Mouse (Mus musculus): Measurements from ENCODE around the gene Dnajc16. TPM values are rescaled to one million over a fixed set of nuclear protein-coding genes. Genes with fewer than 3 reads are reported as not detected.
A peak's percentile ranks its signal among the peaks of the same experiment; 100 is the strongest.

Dnajc16 gene
- polyA plus RNA-seq (2016; fragmentation: Nextera tagmentation; extraction: Ambion mirVana) = 6.3 and 7.2 TPM in 2 replicates

DNA sequence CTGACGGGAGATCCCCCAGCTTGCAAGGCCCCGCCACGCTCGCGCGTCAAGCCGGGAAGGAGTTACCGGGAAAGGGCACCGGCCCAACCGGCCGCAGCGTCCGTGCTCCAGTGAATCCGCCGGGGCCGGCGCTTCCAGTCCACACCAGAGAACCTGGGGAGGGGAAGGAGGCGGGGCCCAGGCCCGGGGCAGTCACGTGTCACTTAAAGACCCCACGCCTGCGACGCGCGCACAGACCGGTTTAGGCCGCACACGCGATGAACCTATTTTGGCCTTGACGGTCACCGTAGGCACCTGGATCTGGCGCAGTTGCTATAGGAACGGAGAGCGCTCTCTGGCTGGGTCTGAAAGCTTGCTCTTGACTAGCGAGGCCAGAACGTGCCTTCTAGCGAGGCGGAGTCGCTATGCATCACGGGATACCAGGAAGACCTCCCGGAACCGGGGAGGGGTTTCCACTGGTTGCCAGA, at the start of gene Dnajc16:
Gene Dnajc16 (minus strand): TSS at position 408 of the 467 bp plus-strand sequence.
- Histone ChIP-seq H3K27ac (peak within 1 kb of the TSS; percentile 81), H3K4me3 (peak within 1 kb of the TSS; percentile 95), H3K4me2 (replicated peaks) (peak within 1 kb of the TSS; percentile 86), H3K4me1 (peaks cover 19% of the 10 kb centered on the region), H3K9ac (peak within 1 kb of the TSS; percentile 97), H3K9me3 (replicated peaks) (no peaks in the 10 kb centered on the region), H3K36me3 (peaks cover 9% of the 10 kb centered on the region; the same call in 1 of the 2 replicates), H3K27me3 (no peaks in the 10 kb centered on the region)
- peak; percentile 91 for ATAC-seq (ENCODE audit: low FRiP score)
- under 1% methylated on average over 42 of the region's 42 CpGs for WGBS

DNA sequence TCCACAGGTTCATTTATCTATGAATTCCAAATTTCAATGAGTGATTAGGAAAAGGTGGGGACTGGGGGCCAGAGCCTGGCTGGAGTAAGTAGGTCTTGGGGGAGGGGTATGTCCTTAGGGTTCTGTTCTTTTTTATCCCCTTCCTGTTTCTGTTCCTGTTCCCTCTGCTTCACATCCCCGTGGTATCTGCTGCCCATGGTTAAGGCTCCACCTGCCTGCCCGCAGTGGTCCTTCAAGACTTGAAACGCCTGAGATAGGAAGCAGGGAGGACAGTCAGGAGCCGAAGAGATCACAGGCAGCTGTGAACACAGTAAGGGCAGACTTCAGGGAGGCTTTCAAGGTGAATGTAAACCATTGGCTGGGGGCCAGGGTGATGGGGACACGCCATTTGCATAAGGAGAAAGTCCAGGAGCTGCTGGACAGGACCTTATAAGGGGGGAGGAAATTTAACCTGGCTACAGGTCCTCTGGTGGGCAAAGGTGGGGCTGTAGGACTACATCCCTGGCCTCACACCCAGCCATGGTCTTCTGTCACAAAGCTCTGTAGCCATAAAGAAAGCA, 43.9 kb upstream of the Dnajc16 start:
- no peaks in the 10 kb centered on the region for H3K36me3 ChIP-seq
- H3K9ac ChIP-seq = no peak overlapping the region
- H3K4me3 ChIP-seq = no peak overlapping the region
- H3K4me2 ChIP-seq (replicated peaks) = no peak overlapping the region
- ATAC-seq (ENCODE audit: low FRiP score) = no peak
- WGBS = 69% methylated on average over 5 of the region's 5 CpGs
- no peaks in the 10 kb centered on the region for H3K9me3 ChIP-seq (replicated peaks)
- H3K27ac ChIP-seq = no peak overlapping the region
- no peaks in the 10 kb centered on the region for H3K4me1 ChIP-seq
- H3K27me3 ChIP-seq = no peaks in the 10 kb centered on the region

DNA sequence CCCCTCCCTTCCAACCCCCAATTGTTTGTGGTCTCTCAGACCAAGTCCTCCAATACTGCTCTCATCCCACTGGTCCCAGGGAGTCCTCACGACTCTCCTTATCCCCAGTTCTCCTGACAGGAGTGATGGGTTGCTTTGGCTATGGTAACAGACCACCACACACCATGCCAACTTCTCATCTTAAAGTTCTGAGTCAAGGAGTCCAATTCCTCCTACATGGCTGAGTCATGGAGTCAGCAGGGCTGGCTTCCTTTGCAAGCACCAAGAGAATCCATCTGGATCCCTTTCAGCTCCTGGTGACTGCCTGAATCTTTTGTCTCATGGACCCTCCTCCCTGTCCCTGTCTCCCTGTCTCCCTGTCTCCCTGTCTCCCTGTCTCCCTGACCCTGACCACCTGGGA, 43.2 kb upstream of the Dnajc16 start:
- no peak overlapping the region for H3K4me3 ChIP-seq
- no peak overlapping the region for H3K27ac ChIP-seq
- no peak overlapping the region for H3K9ac ChIP-seq
- H3K27me3 ChIP-seq = no peaks in the 10 kb centered on the region
- H3K36me3 ChIP-seq = no peaks in the 10 kb centered on the region
- no peaks in the 10 kb centered on the region for H3K4me1 ChIP-seq
- H3K9me3 ChIP-seq (replicated peaks) = no peaks in the 10 kb centered on the region
- no peak overlapping the region for H3K4me2 ChIP-seq (replicated peaks)
- 43% methylated on average over 1 of the region's 1 CpGs for WGBS
- no peak for ATAC-seq (ENCODE audit: low FRiP score)

DNA sequence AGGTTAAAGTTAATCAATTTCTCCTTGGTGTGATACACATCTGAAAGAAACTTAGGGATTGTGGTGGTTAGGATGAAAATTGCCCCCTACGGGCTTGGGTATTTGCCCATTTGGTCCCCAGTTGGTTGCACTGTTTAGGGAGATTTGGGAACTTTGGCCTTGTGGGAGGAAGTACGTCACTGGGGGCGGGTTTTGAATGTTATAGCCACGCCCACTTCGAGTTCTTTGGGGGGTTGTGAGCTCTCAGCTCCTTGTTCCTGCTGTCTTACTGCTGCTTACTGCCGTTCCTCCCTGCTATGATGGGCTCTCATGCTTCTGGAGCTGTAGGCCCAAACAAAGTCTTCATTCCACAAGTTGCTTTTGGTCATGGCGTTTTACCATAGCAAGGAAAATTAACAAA, 40.6 kb upstream of the Dnajc16 start:
- no peaks in the 10 kb centered on the region for H3K27me3 ChIP-seq
- no peaks in the 10 kb centered on the region for H3K36me3 ChIP-seq

DNA sequence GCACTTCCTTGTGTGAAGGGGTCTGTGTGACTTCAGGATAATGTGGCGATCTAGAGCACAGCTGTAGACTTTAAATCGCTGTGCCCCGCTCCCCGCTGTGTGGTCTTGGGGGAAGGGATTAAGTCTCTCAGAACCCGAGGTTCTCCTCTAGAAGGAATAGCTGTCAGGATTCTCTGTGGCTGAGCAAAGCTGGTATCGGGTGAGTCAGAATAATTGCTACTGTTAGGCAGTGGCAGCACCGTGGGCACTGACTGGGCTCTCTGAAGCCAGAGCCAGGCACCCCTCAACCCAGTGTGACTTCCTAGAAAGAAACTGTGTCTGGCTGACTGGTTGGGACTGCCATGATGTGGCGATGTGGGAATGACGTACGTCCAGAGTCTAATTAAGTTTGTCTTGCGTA, 39.6 kb upstream of the Dnajc16 start:
- no peaks in the 10 kb centered on the region for H3K27me3 ChIP-seq
- H3K9ac ChIP-seq = no peak overlapping the region

More for the DNA sequence above, 40.6 kb upstream of the Dnajc16 start:
- no peak overlapping the region for H3K9ac ChIP-seq
- no peaks in the 10 kb centered on the region for H3K9me3 ChIP-seq (replicated peaks)
- no peaks in the 10 kb centered on the region for H3K4me1 ChIP-seq
- H3K4me3 ChIP-seq = no peak overlapping the region
- WGBS = 84% methylated on average over 7 of the region's 7 CpGs
- no peak overlapping the region for H3K27ac ChIP-seq
- no peak for ATAC-seq (ENCODE audit: low FRiP score)
- H3K4me2 ChIP-seq (replicated peaks) = no peak overlapping the region

DNA sequence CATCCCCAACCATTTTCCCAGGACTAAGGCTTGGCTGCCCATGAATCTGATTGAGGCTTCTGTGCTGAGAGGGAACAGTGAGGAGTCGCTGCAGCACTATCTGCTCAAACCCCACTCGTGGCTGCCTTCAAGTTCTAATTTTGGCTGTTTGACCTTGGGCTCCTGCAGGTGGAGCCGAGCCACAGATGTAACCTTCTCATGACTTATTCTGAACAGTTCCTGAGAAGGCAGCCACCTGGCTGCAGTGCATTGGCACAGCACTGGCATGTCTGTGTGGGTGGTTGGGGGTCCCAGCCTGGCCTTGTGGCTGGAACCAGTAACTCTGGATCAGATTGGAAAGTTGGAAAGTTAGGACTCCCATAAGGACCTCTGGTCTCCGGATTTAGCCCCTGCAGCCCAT, 37.4 kb upstream of the Dnajc16 start:
- H3K9me3 ChIP-seq (replicated peaks) = no peaks in the 10 kb centered on the region
- ATAC-seq (ENCODE audit: low FRiP score) = no peak
- H3K4me3 ChIP-seq = no peak overlapping the region
- no peaks in the 10 kb centered on the region for H3K27me3 ChIP-seq
- no peaks in the 10 kb centered on the region for H3K4me1 ChIP-seq
- no peak overlapping the region for H3K9ac ChIP-seq
- H3K4me2 ChIP-seq (replicated peaks) = no peak overlapping the region
- H3K36me3 ChIP-seq = no peaks in the 10 kb centered on the region
- no peak overlapping the region for H3K27ac ChIP-seq
- 77% methylated on average over 4 of the region's 4 CpGs for WGBS

More for the DNA sequence above, 39.6 kb upstream of the Dnajc16 start:
- Histone ChIP-seq H3K4me3 (no peak overlapping the region), H3K36me3 (no peaks in the 10 kb centered on the region), H3K4me2 (replicated peaks) (no peak overlapping the region), H3K4me1 (no peaks in the 10 kb centered on the region), H3K27ac (no peak overlapping the region; the same call in 1 of the 2 replicates), H3K9me3 (replicated peaks) (no peaks in the 10 kb centered on the region)
- WGBS = 58% methylated on average over 11 of the region's 11 CpGs
- no peak for ATAC-seq (ENCODE audit: low FRiP score)

DNA sequence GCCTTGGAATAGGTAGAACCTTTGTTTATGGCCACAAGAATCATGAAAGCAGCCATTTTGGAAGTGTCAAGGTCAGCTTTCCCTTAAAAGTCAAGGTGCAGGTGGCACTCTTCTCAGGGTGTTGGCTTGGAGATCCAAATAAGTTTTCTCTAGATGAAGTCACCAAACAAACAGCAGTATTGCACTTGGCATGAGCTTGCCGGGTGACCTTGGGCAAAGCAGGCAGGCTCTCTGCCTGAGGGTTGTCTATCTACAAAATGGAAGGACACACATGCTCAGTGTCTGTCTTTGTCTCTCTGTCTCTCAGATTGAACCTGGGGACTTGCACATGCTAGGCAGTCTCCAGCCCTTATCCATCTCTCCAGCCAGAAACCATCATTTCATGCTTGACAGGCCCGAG, 36.7 kb upstream of the Dnajc16 start:
- H3K4me2 ChIP-seq (replicated peaks) = no peak overlapping the region
- H3K4me1 ChIP-seq = no peaks in the 10 kb centered on the region
- 93% methylated on average over 2 of the region's 2 CpGs for WGBS
- H3K27me3 ChIP-seq = no peaks in the 10 kb centered on the region
- H3K36me3 ChIP-seq = no peaks in the 10 kb centered on the region
- ATAC-seq (ENCODE audit: low FRiP score) = no peak
- no peak overlapping the region for H3K4me3 ChIP-seq
- no peak overlapping the region for H3K27ac ChIP-seq
- H3K9ac ChIP-seq = no peak overlapping the region
- no peaks in the 10 kb centered on the region for H3K9me3 ChIP-seq (replicated peaks)

DNA sequence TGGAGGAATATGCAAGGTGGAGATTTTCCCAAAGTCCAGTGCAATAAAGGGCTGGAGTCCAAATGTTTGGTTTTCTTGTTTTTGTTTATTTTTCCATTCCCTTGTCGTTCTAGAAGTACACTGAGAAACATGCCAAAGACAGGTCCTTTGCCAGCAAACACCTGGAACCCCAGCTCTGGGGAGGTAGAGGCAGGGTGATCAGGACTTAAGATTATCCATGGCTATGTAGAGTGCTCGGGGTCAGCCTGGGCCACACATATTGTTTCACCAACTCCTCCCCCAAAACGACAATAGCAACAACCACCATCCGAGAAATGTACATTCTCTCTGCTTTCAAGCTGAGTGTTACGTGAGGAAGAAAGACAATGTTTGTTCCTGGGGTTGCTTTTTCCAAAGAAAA, 35.3 kb upstream of the Dnajc16 start, which contains the start of gene Cela2a:
Gene Cela2a (minus strand): TSS at position 101 of the 400 bp plus-strand sequence.
- no peak within 1 kb of the TSS for H3K27ac ChIP-seq
- no peak for ATAC-seq (ENCODE audit: low FRiP score)
- WGBS = 55% methylated on average over 5 of the region's 5 CpGs
- no peaks in the 10 kb centered on the region for H3K27me3 ChIP-seq
- H3K4me2 ChIP-seq (replicated peaks) = no peak within 1 kb of the TSS
- no peaks in the 10 kb centered on the region for H3K4me1 ChIP-seq
- no peaks in the 10 kb centered on the region for H3K9me3 ChIP-seq (replicated peaks)
- H3K9ac ChIP-seq = no peak within 1 kb of the TSS
- no peak within 1 kb of the TSS for H3K4me3 ChIP-seq
- no peaks in the 10 kb centered on the region for H3K36me3 ChIP-seq

DNA sequence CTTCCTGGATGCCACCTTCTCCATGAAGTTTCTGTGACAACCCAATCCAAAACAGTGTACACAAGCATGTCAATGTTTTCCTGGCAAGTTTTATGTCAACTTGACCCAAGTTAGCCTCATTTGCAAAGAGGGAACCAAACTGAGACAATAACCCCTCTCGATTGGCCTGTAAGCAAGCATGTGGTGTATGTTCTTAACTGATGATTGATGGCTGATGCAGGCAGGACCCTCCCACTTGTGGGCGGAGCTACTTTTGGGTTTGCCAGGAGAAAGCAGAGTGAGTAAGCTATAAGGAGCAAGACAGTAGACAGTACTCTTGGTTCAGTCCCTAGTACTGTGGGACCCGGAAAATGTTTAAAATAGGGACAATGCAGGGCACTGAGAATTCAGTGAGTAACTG, 32.2 kb upstream of the Dnajc16 start:
- 0 out of 2 replicates have a peak, but pooled peaks have one; percentile 38 for ATAC-seq (ENCODE audit: low FRiP score)
- Histone ChIP-seq H3K4me1 (no peaks in the 10 kb centered on the region), H3K4me3 (no peak overlapping the region), H3K9ac (no peak overlapping the region), H3K27me3 (no peaks in the 10 kb centered on the region), H3K9me3 (replicated peaks) (no peaks in the 10 kb centered on the region), H3K27ac (no peak overlapping the region), H3K4me2 (replicated peaks) (no peak overlapping the region), H3K36me3 (no peaks in the 10 kb centered on the region)
- WGBS = 50% methylated on average over 3 of the region's 3 CpGs

DNA sequence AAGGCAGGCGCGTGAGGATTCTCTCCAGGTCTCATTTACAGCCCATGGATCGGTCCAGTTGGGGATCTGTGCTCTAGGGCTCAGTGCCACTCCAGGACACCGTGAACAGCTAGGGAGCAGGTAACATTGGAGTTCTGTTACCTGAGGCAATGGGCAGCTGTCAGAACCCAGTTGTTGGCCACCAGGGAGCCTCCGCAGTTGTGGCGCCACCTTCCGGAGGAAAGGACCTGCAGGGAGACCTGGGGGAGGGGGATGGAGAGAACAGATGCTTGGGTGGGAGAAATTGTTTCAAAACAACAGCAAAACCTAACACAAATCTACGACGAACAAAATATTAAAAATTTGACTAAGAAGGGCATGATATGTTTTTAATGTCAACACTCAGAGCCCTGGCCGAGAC, 31.4 kb upstream of the Dnajc16 start:
- no peak overlapping the region for H3K27ac ChIP-seq
- ATAC-seq (ENCODE audit: low FRiP score) = no peak
- H3K27me3 ChIP-seq = no peaks in the 10 kb centered on the region
- H3K4me3 ChIP-seq = no peak overlapping the region
- peaks cover 5% of the 10 kb centered on the region for H3K4me1 ChIP-seq
- H3K9me3 ChIP-seq (replicated peaks) = no peaks in the 10 kb centered on the region
- no peak overlapping the region for H3K4me2 ChIP-seq (replicated peaks)
- 84% methylated on average over 10 of the region's 10 CpGs for WGBS
- no peak overlapping the region for H3K9ac ChIP-seq
- H3K36me3 ChIP-seq = no peaks in the 10 kb centered on the region

DNA sequence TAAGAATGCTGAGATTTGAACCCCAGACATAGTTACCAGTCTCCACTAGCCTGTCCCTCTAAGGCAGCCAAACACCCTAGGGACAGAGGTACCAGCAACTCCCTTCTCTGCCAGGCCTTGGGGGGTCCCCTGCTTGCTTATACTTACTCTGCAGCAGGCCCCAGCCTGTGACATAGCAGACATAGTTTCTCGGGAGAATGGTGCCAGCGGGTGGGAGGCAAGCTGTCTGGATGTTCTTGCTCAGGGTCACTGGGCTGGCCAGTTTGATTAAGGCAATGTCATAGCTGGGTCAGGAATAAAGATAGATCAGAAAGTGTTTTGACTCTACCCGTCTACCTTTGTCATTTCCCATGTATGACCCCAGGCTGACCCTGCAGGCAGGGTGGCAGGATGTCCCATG, 30.4 kb upstream of the Dnajc16 start:
- 70% methylated on average over 3 of the region's 3 CpGs for WGBS
- no peak overlapping the region for H3K9ac ChIP-seq
- no peak overlapping the region for H3K4me2 ChIP-seq (replicated peaks)
- peaks cover 10% of the 10 kb centered on the region for H3K4me1 ChIP-seq
- H3K9me3 ChIP-seq (replicated peaks) = no peaks in the 10 kb centered on the region
- H3K27ac ChIP-seq = no peak overlapping the region
- H3K36me3 ChIP-seq = no peaks in the 10 kb centered on the region
- no peaks in the 10 kb centered on the region for H3K27me3 ChIP-seq
- ATAC-seq (ENCODE audit: low FRiP score) = no peak
- no peak overlapping the region for H3K4me3 ChIP-seq

DNA sequence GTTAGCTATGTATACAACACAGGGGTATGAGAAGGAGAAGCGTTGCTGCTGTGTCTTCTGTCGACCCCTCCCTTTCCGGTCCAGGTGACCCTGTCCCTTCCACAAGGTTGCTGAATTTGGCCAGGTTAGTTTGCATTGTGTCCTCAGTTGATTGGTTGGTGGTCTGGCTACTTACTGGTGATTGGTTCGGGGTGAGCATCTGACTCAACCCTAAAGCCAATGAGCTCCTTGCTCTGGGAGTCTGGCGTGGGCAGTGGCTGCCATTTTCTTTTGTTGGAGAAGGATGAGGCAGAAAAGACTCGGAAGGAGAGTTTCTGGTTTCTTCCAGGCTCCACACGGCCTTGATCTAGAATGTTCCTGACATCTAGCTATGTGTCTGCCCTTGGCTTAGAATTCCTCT, 28.6 kb upstream of the Dnajc16 start:
- Histone ChIP-seq H3K9me3 (replicated peaks) (no peaks in the 10 kb centered on the region), H3K9ac (no peak overlapping the region), H3K4me2 (replicated peaks) (no peak overlapping the region), H3K4me3 (no peak overlapping the region), H3K36me3 (peaks cover 7% of the 10 kb centered on the region), H3K27ac (no peak overlapping the region), H3K4me1 (peaks cover 13% of the 10 kb centered on the region), H3K27me3 (no peaks in the 10 kb centered on the region)
- 97% methylated on average over 7 of the region's 7 CpGs for WGBS
- no peak for ATAC-seq (ENCODE audit: low FRiP score)

DNA sequence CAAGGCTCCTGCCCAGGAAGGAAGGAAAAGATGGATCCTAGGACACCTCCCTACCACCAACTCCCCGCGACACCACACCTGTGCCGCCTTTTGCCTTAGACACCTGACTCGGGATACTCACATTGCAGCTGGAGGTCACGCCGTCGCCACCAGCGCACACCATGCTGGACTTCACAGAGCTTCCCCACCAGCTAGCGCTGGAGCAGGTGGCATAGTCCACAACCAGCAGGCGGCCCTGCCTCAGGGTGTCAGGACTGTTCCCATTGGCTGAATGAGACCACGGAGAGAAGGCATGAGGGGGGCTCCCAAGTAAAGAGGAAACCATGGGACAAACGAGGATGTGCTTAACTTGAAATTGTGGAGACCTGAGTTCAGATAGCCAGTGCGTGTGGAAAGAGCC, 28.1 kb upstream of the Dnajc16 start:
- Histone ChIP-seq H3K4me1 (peaks cover 13% of the 10 kb centered on the region), H3K4me3 (no peak overlapping the region), H3K36me3 (peaks cover 11% of the 10 kb centered on the region), H3K27ac (no peak overlapping the region), H3K27me3 (no peaks in the 10 kb centered on the region), H3K4me2 (replicated peaks) (no peak overlapping the region), H3K9me3 (replicated peaks) (no peaks in the 10 kb centered on the region), H3K9ac (no peak overlapping the region)
- no peak for ATAC-seq (ENCODE audit: low FRiP score)
- WGBS = 86% methylated on average over 13 of the region's 13 CpGs

Data from hindbrain, embryonic 12.5 days (tissue).